ENCODE assay signal across 30 mouse cellular contexts in genomic region chr7:49999321-49999720, GRCm38 (mm10). TPM values are rescaled to one million over a fixed set of nuclear protein-coding genes. Genes with fewer than 3 reads are reported as not detected.
DNase-seq lines count a peak whose midpoint lies in the region; ATAC-seq and TF ChIP-seq lines count a peak whose summit lies in the region.
"Had no signal": no experiment of that assay in that cellular context is flagged by ENCODE, and none has a peak within 500 bp of the region (broad histone marks: within the 10 kb centered on the region; RNA-seq: fewer than 3 reads in every experiment).

No protein-coding gene starts in this region.

- no peak overlapping the region for H3K4me2 ChIP-seq in forebrain, embryonic 16.5 days (ENCODE audit: low read length)
- H3K4me2 ChIP-seq in forebrain, embryonic 11.5 days (ENCODE audit: low read depth, low read length, severe bottlenecking): no peak overlapping the region
- H3K4me2 ChIP-seq in hindbrain, postnatal 0 days (ENCODE audit: low read depth, low read length): no peak overlapping the region
- H3K4me2 ChIP-seq in hindbrain, embryonic 12.5 days (replicated peaks): no peak overlapping the region
- H3K4me2 ChIP-seq: embryonic facial prominence, embryonic 12.5 days; embryonic facial prominence, embryonic 15.5 days; heart, embryonic 12.5 days; heart, embryonic 15.5 days; hindbrain, embryonic 14.5 days had no signal

- no peak for DNase-seq in forebrain, embryonic 11.5 days (ENCODE audit: low spot score)
- DNase-seq in hindbrain, postnatal 0 days (ENCODE audit: low spot score): peak; percentile 18
- DNase-seq in brain, embryonic 14.5 days (ENCODE audit: low read depth): peak; percentile 72
- DNase-seq in T-cell, adult 2 months (ENCODE audit: low spot score): no peak
- DNase-seq: adrenal gland, adult 8-10 months; adrenal gland, postnatal 25 days; cerebellum, adult 11 months; cerebellum, adult 2 months; cerebellum, adult 9-11 months; cerebellum, postnatal 25 days; gastrocnemius, postnatal 10 days; gastrocnemius, postnatal 36 days; heart, postnatal 10 days; heart, postnatal 36 days; kidney, adult 2 months had no signal

- H3K27me3 ChIP-seq in forebrain, embryonic 16.5 days (replicated peaks; ENCODE audit: control insufficient read depth, insufficient read depth, low read length): no peaks in the 10 kb centered on the region
- no peaks in the 10 kb centered on the region for H3K27me3 ChIP-seq in forebrain, embryonic 11.5 days (ENCODE audit: control insufficient read depth, insufficient read depth, low read length)
- no peaks in the 10 kb centered on the region for H3K27me3 ChIP-seq in hindbrain, postnatal 0 days (ENCODE audit: insufficient read depth, low read length)
- no peaks in the 10 kb centered on the region for H3K27me3 ChIP-seq in hindbrain, embryonic 12.5 days
- H3K27me3 ChIP-seq: embryonic facial prominence, embryonic 12.5 days; embryonic facial prominence, embryonic 15.5 days; heart, embryonic 12.5 days; heart, embryonic 15.5 days had no signal

- H3K27ac ChIP-seq in forebrain, embryonic 16.5 days (ENCODE audit: low read length): no peak overlapping the region
- H3K27ac ChIP-seq in forebrain, embryonic 11.5 days (ENCODE audit: low read depth, low read length): no peak overlapping the region
- H3K27ac ChIP-seq in hindbrain, postnatal 0 days: no peak overlapping the region
- H3K27ac ChIP-seq in hindbrain, embryonic 12.5 days: no peak overlapping the region
- H3K27ac ChIP-seq: embryonic facial prominence, embryonic 12.5 days; embryonic facial prominence, embryonic 15.5 days; heart, embryonic 15.5 days; hindbrain, embryonic 10.5 days; hindbrain, embryonic 14.5 days had no signal

- TF ChIP-seq POLR2A in brain, embryonic 14.5 days (IDR thresholded peaks at IDR 0.05; ENCODE audit: borderline replicate concordance, extremely low read depth, insufficient read depth, insufficient read length, poor library complexity, severe bottlenecking): no peak

- no peaks in the 10 kb centered on the region for H3K9me3 ChIP-seq in forebrain, embryonic 16.5 days (ENCODE audit: control insufficient read depth, low read length)
- no peaks in the 10 kb centered on the region for H3K9me3 ChIP-seq in forebrain, embryonic 11.5 days (ENCODE audit: control insufficient read depth, low read length)
- no peaks in the 10 kb centered on the region for H3K9me3 ChIP-seq in hindbrain, postnatal 0 days (ENCODE audit: low read length)
- no peaks in the 10 kb centered on the region for H3K9me3 ChIP-seq in hindbrain, embryonic 12.5 days (replicated peaks)
- H3K9me3 ChIP-seq: embryonic facial prominence, embryonic 12.5 days; embryonic facial prominence, embryonic 15.5 days; heart, embryonic 12.5 days; heart, embryonic 15.5 days; hindbrain, embryonic 10.5 days had no signal

- no peak for TF ChIP-seq CTCF in hindbrain, postnatal 0 days (IDR thresholded peaks at IDR 0.05; ENCODE audit: low read depth)
- TF ChIP-seq CTCF in brain, embryonic 14.5 days (IDR thresholded peaks at IDR 0.05; ENCODE audit: borderline replicate concordance, extremely low read depth, insufficient read depth, insufficient read length): no peak

- no peak overlapping the region for H3K4me3 ChIP-seq in forebrain, embryonic 16.5 days (replicated peaks; ENCODE audit: low read length)
- H3K4me3 ChIP-seq in forebrain, embryonic 11.5 days (ENCODE audit: low read depth, low read length): no peak overlapping the region
- no peak overlapping the region for H3K4me3 ChIP-seq in hindbrain, postnatal 0 days (ENCODE audit: low read length)
- no peak overlapping the region for H3K4me3 ChIP-seq in hindbrain, embryonic 12.5 days
- H3K4me3 ChIP-seq: embryonic facial prominence, embryonic 12.5 days; embryonic facial prominence, embryonic 15.5 days; heart, embryonic 12.5 days; heart, embryonic 15.5 days; hindbrain, embryonic 10.5 days had no signal

- H3K4me1 ChIP-seq in forebrain, embryonic 16.5 days (replicated peaks; ENCODE audit: control insufficient read depth, insufficient read depth, low read length): no peaks in the 10 kb centered on the region
- no peaks in the 10 kb centered on the region for H3K4me1 ChIP-seq in forebrain, embryonic 11.5 days (replicated peaks; ENCODE audit: control insufficient read depth, insufficient read depth, low read length)
- no peaks in the 10 kb centered on the region for H3K4me1 ChIP-seq in hindbrain, postnatal 0 days (ENCODE audit: insufficient read depth, low read length)
- H3K4me1 ChIP-seq in hindbrain, embryonic 12.5 days: no peaks in the 10 kb centered on the region
- H3K4me1 ChIP-seq: embryonic facial prominence, embryonic 12.5 days; embryonic facial prominence, embryonic 15.5 days; heart, embryonic 12.5 days; heart, embryonic 15.5 days; hindbrain, embryonic 10.5 days had no signal

- 52% methylated on average over 4 of the region's 4 CpGs for WGBS in forebrain, embryonic 16.5 days
- 82% methylated on average over 4 of the region's 4 CpGs for WGBS in forebrain, embryonic 11.5 days
- 60% methylated on average over 4 of the region's 4 CpGs for WGBS in hindbrain, postnatal 0 days
- WGBS in hindbrain, embryonic 12.5 days: 85% methylated on average over 4 of the region's 4 CpGs

- 0 out of 2 replicates have a peak, but pooled peaks have one; percentile 38 for ATAC-seq in forebrain, embryonic 16.5 days
- ATAC-seq in forebrain, embryonic 11.5 days (replicated peaks; ENCODE audit: low FRiP score): no peak
- ATAC-seq in hindbrain, postnatal 0 days: no peak
- no peak for ATAC-seq in hindbrain, embryonic 12.5 days (ENCODE audit: low FRiP score)
- ATAC-seq: activated CD4-positive, CD25-positive, alpha-beta regulatory T cell, adult 4 months; CD4-positive, CD25-positive, alpha-beta regulatory T cell, adult 4 months; intestine, postnatal 0 days had no signal

- no peaks in the 10 kb centered on the region for H3K36me3 ChIP-seq in forebrain, embryonic 16.5 days (ENCODE audit: control insufficient read depth, insufficient read depth)
- H3K36me3 ChIP-seq in forebrain, embryonic 11.5 days (ENCODE audit: control insufficient read depth, insufficient read depth, low read length): no peaks in the 10 kb centered on the region
- no peaks in the 10 kb centered on the region for H3K36me3 ChIP-seq in hindbrain, postnatal 0 days (ENCODE audit: insufficient read depth, low read length)
- no peaks in the 10 kb centered on the region for H3K36me3 ChIP-seq in hindbrain, embryonic 12.5 days
- H3K36me3 ChIP-seq: embryonic facial prominence, embryonic 12.5 days; embryonic facial prominence, embryonic 15.5 days; heart, embryonic 12.5 days; heart, embryonic 15.5 days; hindbrain, embryonic 10.5 days had no signal

- H3K9ac ChIP-seq in forebrain, embryonic 16.5 days (replicated peaks; ENCODE audit: low read depth, low read length): no peak overlapping the region
- no peak overlapping the region for H3K9ac ChIP-seq in forebrain, embryonic 11.5 days (ENCODE audit: low read length)
- no peak overlapping the region for H3K9ac ChIP-seq in hindbrain, postnatal 0 days (replicated peaks; ENCODE audit: low read length)
- H3K9ac ChIP-seq in hindbrain, embryonic 12.5 days: no peak overlapping the region
- H3K9ac ChIP-seq: embryonic facial prominence, embryonic 12.5 days; embryonic facial prominence, embryonic 15.5 days; heart, embryonic 12.5 days; heart, embryonic 15.5 days; hindbrain, embryonic 14.5 days had no signal

RNA-seq across cellular contexts. Expression of gene Nell1, which starts 24.7 kb away (rescaled TPM):
- 11.0 and 14.2 TPM in 2 replicates for polyA plus RNA-seq in forebrain, embryonic 16.5 days (2015; fragmentation: Nextera tagmentation; extraction: Ambion mirVana)
- 0.92 and 1.1 TPM in 2 replicates for polyA plus RNA-seq in forebrain, embryonic 11.5 days (2014; fragmentation: Nextera tagmentation; extraction: Ambion mirVana)
- total RNA-seq in hindbrain, postnatal 0 days (2014; rRNA removed): 66.4 and 67.1 TPM in 2 replicates
- polyA plus RNA-seq in hindbrain, postnatal 0 days (2015; fragmentation: Nextera tagmentation; extraction: Ambion mirVana): 37.0 and 37.8 TPM in 2 replicates
- 6.4 and 7.8 TPM in 2 replicates for polyA plus RNA-seq in hindbrain, embryonic 12.5 days (2016; fragmentation: Nextera tagmentation; extraction: Ambion mirVana)
- 9.5 and 16.9 TPM in 2 replicates for polyA plus RNA-seq in brain, embryonic 14.5 days (2012; rRNA removed)
- total RNA-seq: common myeloid progenitor, adult 5-6 weeks; gastrocnemius, postnatal 36 days; granulocyte monocyte progenitor cell, adult 5-6 weeks; heart, postnatal 36 days; MEL had no signal
- polyA plus RNA-seq: C2C12; CD4-positive, CD25-positive, alpha-beta regulatory T cell, adult 4 months; kidney, adult 2 months had no signal

Comparison
In these comparisons a context has a peak if more than half of its experiments do, and no peak if none do; other contexts are left out.
1. DNase-seq: peak in hindbrain, postnatal 0 days (single experiment) and brain, embryonic 14.5 days (single experiment); none in forebrain, embryonic 11.5 days (single experiment) and T-cell, adult 2 months (single experiment).